Mouse (Mus musculus) cortical plate, adult 2 months (tissue): ENCODE measurements around the gene Lmo1.

ENCODE experiments used
- CTCF ChIP-seq: fragments of 200-500 bp; IDR thresholded peaks from 2 replicates; pipeline ENCODE4 v1.5.1; 2011; ENCODE audit warnings: mild to moderate bottlenecking, control low read depth, low read length; ENCODE audit not compliant: insufficient read depth; ENCODE audit errors: extremely low read depth
- POLR2A ChIP-seq: fragments of 200-500 bp; IDR thresholded peaks from 2 replicates; pipeline ENCODE4 v1.6.1; 2011; ENCODE audit warnings: mild to moderate bottlenecking, low read length, control low read depth; ENCODE audit not compliant: insufficient read depth; ENCODE audit errors: extremely low read depth

GRCm38 (mm10) chr7:109165931-109166585, 8.9 kb downstream of the Lmo1 start:
- TF ChIP-seq POLR2A (no peak), CTCF (no peak)
